Mouse (Mus musculus) effector memory CD4-positive, alpha-beta T cell, adult 7 months (primary cell): Measurements from ENCODE around the gene Duxbl2. TPM values are rescaled to one million over a fixed set of nuclear protein-coding genes. Genes with fewer than 3 reads are reported as not detected.

Experiments
- polyA plus RNA-seq: library from polyadenylated mRNA; unstranded; fragments of 100-300 nt; shearing (Covaris generic); gene quantifications from one replicate; pipeline ENCODE4 v1.2.1, GENCODE M21; 2017

Gene Duxbl2
- polyA plus RNA-seq = not detected

DNA sequence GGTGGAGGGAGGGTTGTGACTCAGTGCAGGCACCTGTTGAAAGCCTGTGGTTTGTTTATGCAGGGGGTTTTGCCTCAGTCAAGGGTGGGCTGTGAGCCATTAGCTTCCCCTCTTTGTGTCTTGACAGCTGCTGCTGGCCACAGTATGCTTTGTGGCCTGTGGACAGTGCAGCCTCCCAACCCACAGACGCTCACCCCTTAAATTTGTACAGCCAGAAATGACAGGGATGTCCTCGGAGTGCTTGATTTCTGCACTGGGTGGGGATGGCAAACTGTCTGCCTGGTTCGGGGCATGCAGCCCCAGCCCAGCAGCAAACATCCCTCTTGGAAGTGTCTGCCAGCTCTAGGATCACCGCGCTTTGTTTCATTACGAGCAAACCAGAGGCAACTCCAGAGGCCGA is at the start of gene Duxbl2:
TSS of gene Duxbl2 (plus strand) at position 200 of the 400 bp plus-strand sequence.

DNA sequence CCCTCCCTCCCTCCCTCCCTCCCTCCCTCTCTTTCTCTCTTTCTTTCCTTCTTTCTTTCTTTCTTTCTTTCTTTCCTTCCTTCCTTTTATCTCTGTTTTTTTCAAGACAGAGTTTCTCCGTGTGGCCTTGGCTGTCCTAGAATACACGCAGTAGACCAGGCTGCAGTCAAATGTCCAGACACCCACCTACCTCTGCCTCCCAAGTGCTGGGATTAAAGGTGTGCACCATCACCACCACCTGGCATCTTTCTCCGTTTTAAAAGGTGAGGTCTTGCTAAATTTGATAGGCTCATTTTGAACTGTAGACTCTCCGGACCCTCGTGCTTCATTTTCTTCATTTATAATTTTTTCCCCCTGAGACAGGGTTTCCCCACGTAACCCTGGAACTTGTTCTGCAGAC is 36.9 kb upstream of the Duxbl2 start, which contains the start of gene Cphx2:
TSS of gene Cphx2 (plus strand) at position 301 of the 400 bp plus-strand sequence.

DNA sequence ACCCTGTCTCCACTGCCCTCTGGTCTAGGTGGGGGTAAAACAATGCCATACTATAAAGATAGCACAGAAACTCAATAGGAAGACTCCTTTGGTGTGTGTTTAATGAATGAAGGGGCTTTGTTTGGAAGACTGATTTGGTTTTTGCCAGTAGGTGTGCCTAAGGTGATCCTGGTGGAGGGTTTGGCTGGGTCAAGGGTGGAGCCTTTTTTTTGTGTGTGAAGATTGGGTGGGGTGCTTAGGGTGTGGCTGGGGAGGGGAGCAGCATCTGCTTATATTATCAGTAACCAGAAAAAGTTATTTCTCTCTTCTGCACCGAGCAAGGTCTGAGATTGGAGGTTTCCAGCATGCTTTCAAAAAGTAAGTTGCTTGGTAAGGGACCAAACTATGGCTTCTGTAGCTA is 36.2 kb upstream of the Duxbl2 start, which contains the start of gene Cphx3:
TSS of gene Cphx3 (plus strand) at position 301 of the 400 bp plus-strand sequence.

Other genes with a start within 250 kb of the Duxbl2 start
- gene Plac9a, start 215.2 kb upstream of the Duxbl2 start, polyA plus RNA-seq = not detected
- 0.43 TPM for gene Tmem254a, start 190.7 kb upstream of the Duxbl2 start, polyA plus RNA-seq
- gene Cphx1, start 180.0 kb upstream of the Duxbl2 start, polyA plus RNA-seq = 1.2 TPM
- gene Duxbl1, start 139.8 kb upstream of the Duxbl2 start, polyA plus RNA-seq = 0.62 TPM
- gene Gm9780, start 75.6 kb upstream of the Duxbl2 start, polyA plus RNA-seq = not detected
- 16.0 TPM for gene Tmem254c, start 51.0 kb upstream of the Duxbl2 start, polyA plus RNA-seq
- gene Cphx2, start 36.8 kb upstream of the Duxbl2 start, polyA plus RNA-seq = not detected
- gene Cphx3, start 36.1 kb upstream of the Duxbl2 start, polyA plus RNA-seq = not detected
- gene Plac9b, start 64.1 kb downstream of the Duxbl2 start, polyA plus RNA-seq = 0.50 TPM
- 3.6 TPM for gene Tmem254b, start 88.7 kb downstream of the Duxbl2 start, polyA plus RNA-seq
- not detected for gene Duxbl3, start 139.6 kb downstream of the Duxbl2 start, polyA plus RNA-seq